Mouse (Mus musculus): ENCODE data around the gene Dhx32. TPM values are rescaled to one million over a fixed set of nuclear protein-coding genes. Genes with fewer than 3 reads are reported as not detected.
"Not testable (repeated sequence)": the region's sequence is repeated elsewhere in the genome, so short reads cannot be mapped to it uniquely, and the experiment has no call there.

Dhx32 gene
- polyA plus RNA-seq, 1 experiment from 2014 or later = 27.9 TPM

DNA sequence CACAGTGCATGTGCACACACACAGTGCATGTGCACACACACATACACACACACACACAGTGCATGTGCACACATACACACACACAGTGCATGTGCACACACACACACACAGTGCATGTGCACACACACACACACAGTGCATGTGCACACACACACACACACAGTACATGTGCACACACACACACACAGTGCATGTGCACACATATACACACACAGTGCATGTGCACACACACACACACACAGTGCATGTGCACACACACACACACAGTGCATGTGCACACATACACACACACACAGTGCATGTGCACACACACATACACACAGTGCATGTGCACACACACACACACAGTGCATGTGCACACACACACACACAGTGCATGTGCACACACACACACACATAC, 96.9 kb downstream of the Dhx32 start:
- H3K4me1 ChIP-seq; ATAC-seq (ENCODE audit: extremely low read depth, insufficient number of reproducible peaks, low FRiP score, low TSS enrichment); H3K27ac ChIP-seq (replicated peaks); H3K4me2 ChIP-seq; H3K27me3 ChIP-seq (replicated peaks); H3K9ac ChIP-seq; H3K4me3 ChIP-seq: not testable (repeated sequence)
- H3K9me3 ChIP-seq = peaks cover 17% of the 10 kb centered on the region
- H3K36me3 ChIP-seq = peaks cover 54% of the 10 kb centered on the region

DNA sequence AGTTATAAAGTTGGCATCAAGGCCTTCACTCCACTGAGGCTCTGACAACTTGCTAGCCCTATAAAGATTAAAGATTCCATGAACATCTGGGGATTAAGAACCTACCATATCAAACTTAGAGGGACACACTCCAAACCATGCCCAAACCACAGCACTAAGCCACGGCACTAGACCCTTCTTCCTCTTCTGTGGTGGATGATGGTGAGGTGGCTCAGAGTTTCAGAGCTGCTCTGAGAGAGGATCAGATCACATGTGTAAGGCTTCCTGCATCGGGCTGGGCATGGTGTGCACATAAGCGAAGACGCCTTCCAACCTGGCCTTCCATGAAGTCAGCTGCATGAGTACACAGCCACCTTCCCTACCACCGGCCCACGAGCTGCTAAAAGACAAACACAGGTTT, 97.8 kb downstream of the Dhx32 start:
- H3K4me2 ChIP-seq = no peak overlapping the region
- no peak overlapping the region for H3K27ac ChIP-seq (replicated peaks)

GRCm38 (mm10) chr7:133684110-133684509, 98.4 kb downstream of the Dhx32 start:
- 78% methylated on average over 5 of the region's 5 CpGs for WGBS
- peaks cover 7% of the 10 kb centered on the region for H3K4me1 ChIP-seq
- H3K9me3 ChIP-seq = peaks cover 17% of the 10 kb centered on the region
- no peak for ATAC-seq (ENCODE audit: extremely low read depth, insufficient number of reproducible peaks, low FRiP score, low TSS enrichment)
- peaks cover 39% of the 10 kb centered on the region for H3K36me3 ChIP-seq
- no peak overlapping the region for H3K9ac ChIP-seq
- H3K27me3 ChIP-seq (replicated peaks) = no peaks in the 10 kb centered on the region
- no peak overlapping the region for H3K27ac ChIP-seq (replicated peaks)
- H3K4me2 ChIP-seq = no peak overlapping the region
- no peak overlapping the region for H3K4me3 ChIP-seq

More for the DNA sequence above, 97.8 kb downstream of the Dhx32 start:
- peaks cover 45% of the 10 kb centered on the region for H3K36me3 ChIP-seq
- no peak overlapping the region for H3K4me3 ChIP-seq
- H3K4me1 ChIP-seq = peaks cover 2% of the 10 kb centered on the region
- WGBS = 93% methylated on average over 6 of the region's 6 CpGs
- no peak for ATAC-seq (ENCODE audit: extremely low read depth, insufficient number of reproducible peaks, low FRiP score, low TSS enrichment)
- H3K27me3 ChIP-seq (replicated peaks) = no peaks in the 10 kb centered on the region
- H3K9me3 ChIP-seq = peaks cover 17% of the 10 kb centered on the region
- H3K9ac ChIP-seq = no peak overlapping the region

DNA sequence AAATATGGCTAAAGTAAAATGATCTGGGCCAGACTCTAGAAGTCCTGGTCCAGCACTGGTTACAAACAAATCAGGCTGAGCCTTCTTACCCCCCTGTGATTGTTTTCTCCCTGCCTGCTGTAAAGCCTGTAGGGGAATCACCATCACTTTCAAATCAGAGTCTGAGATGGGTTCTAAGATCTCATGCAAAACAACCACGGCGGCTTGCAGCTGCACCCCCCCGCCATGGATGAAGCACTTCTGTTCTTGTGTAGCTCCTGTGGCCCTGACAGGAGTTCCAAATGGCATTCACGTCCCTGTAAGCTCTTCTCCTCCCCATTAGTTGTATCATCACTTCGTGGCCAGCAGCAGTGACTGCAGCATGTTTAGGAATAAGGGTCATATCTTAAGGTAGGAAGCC, 98.9 kb downstream of the Dhx32 start:
- 72% methylated on average over 5 of the region's 5 CpGs for WGBS
- Histone ChIP-seq H3K4me3 (no peak overlapping the region), H3K36me3 (peaks cover 34% of the 10 kb centered on the region), H3K27ac (replicated peaks) (no peak overlapping the region), H3K4me1 (peaks cover 7% of the 10 kb centered on the region), H3K9ac (no peak overlapping the region), H3K27me3 (replicated peaks) (no peaks in the 10 kb centered on the region), H3K9me3 (peaks cover 12% of the 10 kb centered on the region), H3K4me2 (no peak overlapping the region)
- no peak for ATAC-seq (ENCODE audit: extremely low read depth, insufficient number of reproducible peaks, low FRiP score, low TSS enrichment)

- H3K27me3 ChIP-seq (replicated peaks) = no peaks in the 10 kb centered on the region
- peaks cover 3% of the 10 kb centered on the region; the same call in 1 of the 2 replicates for H3K9me3 ChIP-seq
- H3K4me1 ChIP-seq = peaks cover 7% of the 10 kb centered on the region
- H3K27ac ChIP-seq (replicated peaks) = no peak within 1 kb of the TSS
- no peak for ATAC-seq (ENCODE audit: extremely low read depth, insufficient number of reproducible peaks, low FRiP score, low TSS enrichment)
- 69% methylated on average over 3 of the region's 3 CpGs for WGBS
- no peak within 1 kb of the TSS for H3K4me3 ChIP-seq
- H3K9ac ChIP-seq = no peak within 1 kb of the TSS
- peaks cover 26% of the 10 kb centered on the region for H3K36me3 ChIP-seq
- no peak within 1 kb of the TSS for H3K4me2 ChIP-seq
Observed at GRCm38 (mm10) chr7:133679961-133680360, 102.6 kb downstream of the Dhx32 start, which contains the start of gene Mmp21. Mmp21 (minus strand) TSS chr7:133680061.

GRCm38 (mm10) chr7:133679439-133679838, 103.1 kb downstream of the Dhx32 start:
- no peak for ATAC-seq (ENCODE audit: extremely low read depth, insufficient number of reproducible peaks, low FRiP score, low TSS enrichment)
- Histone ChIP-seq H3K4me1 (peaks cover 7% of the 10 kb centered on the region), H3K9me3 (peaks cover 3% of the 10 kb centered on the region; the same call in 1 of the 2 replicates), H3K27ac (replicated peaks) (no peak overlapping the region), H3K36me3 (peaks cover 20% of the 10 kb centered on the region), H3K9ac (no peak overlapping the region), H3K4me3 (no peak overlapping the region), H3K4me2 (no peak overlapping the region), H3K27me3 (replicated peaks) (no peaks in the 10 kb centered on the region)
- 43% methylated on average over 4 of the region's 4 CpGs for WGBS

GRCm38 (mm10) chr7:133678716-133679115, 103.8 kb downstream of the Dhx32 start:
- H3K9me3 ChIP-seq = no peaks in the 10 kb centered on the region
- no peak overlapping the region for H3K4me2 ChIP-seq
- peaks cover 18% of the 10 kb centered on the region for H3K36me3 ChIP-seq
- no peaks in the 10 kb centered on the region for H3K27me3 ChIP-seq (replicated peaks)
- no peak overlapping the region for H3K9ac ChIP-seq
- WGBS = 90% methylated on average over 8 of the region's 8 CpGs
- no peak overlapping the region for H3K27ac ChIP-seq (replicated peaks)
- ATAC-seq (ENCODE audit: extremely low read depth, insufficient number of reproducible peaks, low FRiP score, low TSS enrichment) = 0 out of 2 replicates have a peak, but pooled peaks have one; percentile 40
- no peak overlapping the region for H3K4me3 ChIP-seq
- H3K4me1 ChIP-seq = peaks cover 7% of the 10 kb centered on the region

DNA sequence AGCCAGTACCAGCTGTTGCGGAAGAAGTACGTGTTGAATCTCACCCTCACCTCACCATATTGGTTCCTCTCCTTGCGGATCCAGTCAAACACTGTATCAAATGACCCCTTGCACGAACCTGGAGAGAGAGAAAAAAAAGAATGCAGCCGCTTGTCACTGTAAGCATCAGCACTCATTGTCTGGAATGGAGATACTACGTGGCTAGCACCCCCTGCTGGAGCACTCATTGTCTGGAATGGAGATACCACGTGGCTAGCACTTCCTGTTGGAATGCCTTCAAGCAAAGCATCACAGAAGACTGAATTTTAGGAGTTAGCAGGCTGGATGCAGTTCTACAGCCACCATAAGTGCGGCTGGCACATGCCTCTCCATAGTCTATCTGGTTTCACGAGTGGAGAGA, 106.5 kb downstream of the Dhx32 start:
- Histone ChIP-seq H3K36me3 (peaks cover 45% of the 10 kb centered on the region), H3K4me2 (no peak overlapping the region), H3K9ac (no peak overlapping the region), H3K27ac (replicated peaks) (no peak overlapping the region), H3K27me3 (replicated peaks) (no peaks in the 10 kb centered on the region), H3K4me1 (peaks cover 7% of the 10 kb centered on the region), H3K9me3 (no peaks in the 10 kb centered on the region), H3K4me3 (no peak overlapping the region)
- 69% methylated on average over 9 of the region's 9 CpGs for WGBS
- ATAC-seq (ENCODE audit: extremely low read depth, insufficient number of reproducible peaks, low FRiP score, low TSS enrichment) = no peak

Other genes with a start within 250 kb of the Dhx32 start
- not detected in 2 replicates for gene Tex36, start 180.6 kb downstream of the Dhx32 start, polyA plus RNA-seq (2015; fragmentation: Nextera tagmentation; extraction: Ambion mirVana)
- gene Edrf1, start 145.2 kb downstream of the Dhx32 start, polyA plus RNA-seq (2015; fragmentation: Nextera tagmentation; extraction: Ambion mirVana) = 10.4 and 11.7 TPM in 2 replicates
- not detected in 2 replicates for gene Mmp21, start 102.7 kb downstream of the Dhx32 start, polyA plus RNA-seq (2015; fragmentation: Nextera tagmentation; extraction: Ambion mirVana)
- gene Bccip, start 73.4 kb downstream of the Dhx32 start, polyA plus RNA-seq (2015; fragmentation: Nextera tagmentation; extraction: Ambion mirVana) = 81.7 and 88.8 TPM in 2 replicates
- 29.5 and 34.2 TPM in 2 replicates for gene Uros, start 72.7 kb downstream of the Dhx32 start, polyA plus RNA-seq (2015; fragmentation: Nextera tagmentation; extraction: Ambion mirVana)
- gene Fank1, start 5.9 kb downstream of the Dhx32 start, polyA plus RNA-seq (2015; fragmentation: Nextera tagmentation; extraction: Ambion mirVana) = 0.11 TPM in 1 of 2 replicates, not detected in the other

All from heart, embryonic 13.5 days (tissue).